Mouse (Mus musculus) c-Kit-positive CD71-negative TER-119-negative erythroid progenitor cells, embryonic 14.5 days (primary cell): Measurements from ENCODE around the gene Vmn1r63.
"Not testable (repeated sequence)": the region's sequence is repeated elsewhere in the genome, so short reads cannot be mapped to it uniquely, and the experiment has no call there.

Experiments
- DNase-seq: peaks from one replicate; pipeline ENCODE4 v3.0.0-alpha.2; 2013; ENCODE audit warnings: low read depth

Vmn1r63 gene

DNA sequence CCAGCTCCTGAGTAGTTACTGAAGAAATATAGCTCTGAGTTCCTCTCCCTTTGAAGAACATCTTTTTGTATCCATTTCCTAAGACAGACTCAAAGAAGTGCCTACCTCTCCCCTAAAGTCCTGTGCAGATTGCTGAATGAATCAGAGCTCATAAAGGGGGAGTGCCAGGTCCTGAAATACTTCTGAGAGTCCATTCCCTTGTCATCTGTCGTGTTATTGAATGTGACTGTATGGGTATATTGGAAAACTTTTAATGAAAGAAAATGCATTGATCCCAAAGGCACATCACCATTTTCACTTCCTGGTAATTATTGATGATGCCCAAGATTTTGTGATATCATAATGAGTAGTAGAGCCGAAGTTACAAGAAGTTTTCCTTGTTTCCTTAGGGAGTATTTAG is at the start of gene Vmn1r63:
Gene Vmn1r63, minus strand, starts transcription at position 101 of the 400 bp plus-strand sequence.
- not testable (repeated sequence) for DNase-seq
